Mouse (Mus musculus): ENCODE results near the gene Prkn. TPM values are rescaled to one million over a fixed set of nuclear protein-coding genes. Genes with fewer than 3 reads are reported as not detected.

Gene Prkn
- polyA plus RNA-seq, 1 experiment, result not detected

DNA sequence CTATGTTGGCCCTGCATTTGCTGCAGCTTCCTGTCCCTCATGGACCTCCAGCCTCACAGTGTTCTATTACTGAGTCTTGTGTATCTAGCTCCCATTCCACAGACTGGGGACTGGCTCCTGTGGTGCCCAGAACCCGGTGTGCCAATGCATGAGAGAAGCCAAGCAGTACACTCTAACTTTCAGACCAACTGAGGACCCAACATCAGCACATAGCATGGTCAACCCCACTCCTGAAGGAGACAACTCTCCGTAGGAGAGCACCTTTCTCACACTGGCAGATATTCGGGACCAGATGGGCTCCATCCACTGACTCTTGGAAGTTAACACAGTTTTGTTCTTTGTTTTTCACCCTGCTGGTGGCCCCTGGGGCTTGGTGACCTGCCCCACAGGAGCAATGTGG lies 1026.0 kb downstream of the Prkn start:
- no peaks in the 10 kb centered on the region for H3K79me2 ChIP-seq (ENCODE audit: control insufficient read depth, insufficient read depth)

GRCm38 (mm10) chr17:11867334-11868095 lies 1027.3 kb downstream of the Prkn start:
- peaks cover 3% of the 10 kb centered on the region for H3K27me3 ChIP-seq (ENCODE audit: control insufficient read depth, insufficient read depth, insufficient read length)
- no peak overlapping the region for H3ac ChIP-seq (ENCODE audit: control insufficient read depth, insufficient read length, low read depth)
- no peak for TF ChIP-seq MAX (IDR thresholded peaks at IDR 0.05)
- TF ChIP-seq FOSL1 (IDR thresholded peaks at IDR 0.05; ENCODE audit: insufficient read depth, low read length, poor library complexity, severe bottlenecking), result no peak
- no peak for TF ChIP-seq MYOG (IDR thresholded peaks at IDR 0.05; ENCODE audit: control insufficient read depth, extremely low read depth, insufficient read length)
- no peak for TF ChIP-seq CTCF (IDR thresholded peaks at IDR 0.05; ENCODE audit: control insufficient read depth, insufficient read depth, insufficient read length)
- no peak for TF ChIP-seq USF1 (IDR thresholded peaks at IDR 0.05; ENCODE audit: low read depth)
- TF ChIP-seq MYOD1 (IDR thresholded peaks at IDR 0.05; ENCODE audit: control insufficient read depth, insufficient read length, low read depth), result no peak
- no peak for TF ChIP-seq CEBPB (IDR thresholded peaks at IDR 0.05; ENCODE audit: low read depth)
- H3K79me2 ChIP-seq (ENCODE audit: control insufficient read depth, insufficient read depth), result no peaks in the 10 kb centered on the region
- H3K4me3 ChIP-seq (ENCODE audit: insufficient read depth, poor library complexity, severe bottlenecking), result no peak overlapping the region
- H3K36me3 ChIP-seq (ENCODE audit: control insufficient read depth, insufficient read depth), result no peaks in the 10 kb centered on the region
- no peaks in the 10 kb centered on the region for H3K79me3 ChIP-seq (ENCODE audit: low read depth)

More for the DNA sequence above, 1026.0 kb downstream of the Prkn start:
- no peak overlapping the region for H3K4me3 ChIP-seq (ENCODE audit: insufficient read depth, poor library complexity, severe bottlenecking)
- no peaks in the 10 kb centered on the region for H3K79me3 ChIP-seq (ENCODE audit: low read depth)
- no peaks in the 10 kb centered on the region for H3K36me3 ChIP-seq (ENCODE audit: control insufficient read depth, insufficient read depth)
- H3ac ChIP-seq (ENCODE audit: control insufficient read depth, insufficient read length, low read depth), result no peak overlapping the region
- no peak for TF ChIP-seq MYOG (IDR thresholded peaks at IDR 0.05; ENCODE audit: control insufficient read depth, extremely low read depth, insufficient read length)
- no peak for TF ChIP-seq USF1 (IDR thresholded peaks at IDR 0.05; ENCODE audit: low read depth)
- TF ChIP-seq FOSL1 (IDR thresholded peaks at IDR 0.05; ENCODE audit: insufficient read depth, low read length, poor library complexity, severe bottlenecking), result no peak
- TF ChIP-seq CEBPB (IDR thresholded peaks at IDR 0.05; ENCODE audit: low read depth), result no peak
- no peak for TF ChIP-seq MYOD1 (IDR thresholded peaks at IDR 0.05; ENCODE audit: control insufficient read depth, insufficient read length, low read depth)
- no peak for TF ChIP-seq MAX (IDR thresholded peaks at IDR 0.05)
- TF ChIP-seq CTCF (IDR thresholded peaks at IDR 0.05; ENCODE audit: control insufficient read depth, insufficient read depth, insufficient read length), result no peak
- H3K27me3 ChIP-seq (ENCODE audit: control insufficient read depth, insufficient read depth, insufficient read length), result peaks cover 3% of the 10 kb centered on the region

GRCm38 (mm10) chr17:11870546-11870945 lies 1030.4 kb downstream of the Prkn start:
- peaks cover 3% of the 10 kb centered on the region for H3K27me3 ChIP-seq (ENCODE audit: control insufficient read depth, insufficient read depth, insufficient read length)
- no peak for TF ChIP-seq MAX (IDR thresholded peaks at IDR 0.05)

GRCm38 (mm10) chr17:11876240-11876639 lies 1036.1 kb downstream of the Prkn start:
- Histone ChIP-seq H3K4me3 (ENCODE audit: insufficient read depth, poor library complexity, severe bottlenecking) (no peak overlapping the region), H3K79me3 (ENCODE audit: low read depth) (no peaks in the 10 kb centered on the region), H3K79me2 (ENCODE audit: control insufficient read depth, insufficient read depth) (no peaks in the 10 kb centered on the region), H3K27me3 (ENCODE audit: control insufficient read depth, insufficient read depth, insufficient read length) (no peaks in the 10 kb centered on the region), H3K36me3 (ENCODE audit: control insufficient read depth, insufficient read depth) (no peaks in the 10 kb centered on the region), H3ac (ENCODE audit: control insufficient read depth, insufficient read length, low read depth) (no peak overlapping the region)
- TF ChIP-seq CTCF (IDR thresholded peaks at IDR 0.05; ENCODE audit: control insufficient read depth, insufficient read depth, insufficient read length), result no peak
- TF ChIP-seq CEBPB (IDR thresholded peaks at IDR 0.05; ENCODE audit: low read depth), result no peak
- TF ChIP-seq USF1 (IDR thresholded peaks at IDR 0.05; ENCODE audit: low read depth), result no peak
- no peak for TF ChIP-seq FOSL1 (IDR thresholded peaks at IDR 0.05; ENCODE audit: insufficient read depth, low read length, poor library complexity, severe bottlenecking)
- TF ChIP-seq MYOD1 (IDR thresholded peaks at IDR 0.05; ENCODE audit: control insufficient read depth, insufficient read length, low read depth), result no peak

More at GRCm38 (mm10) chr17:11870546-11870945, 1030.4 kb downstream of the Prkn start:
- no peak overlapping the region for H3ac ChIP-seq (ENCODE audit: control insufficient read depth, insufficient read length, low read depth)
- H3K36me3 ChIP-seq (ENCODE audit: control insufficient read depth, insufficient read depth), result no peaks in the 10 kb centered on the region
- H3K4me3 ChIP-seq (ENCODE audit: insufficient read depth, poor library complexity, severe bottlenecking), result no peak overlapping the region
- no peaks in the 10 kb centered on the region for H3K79me3 ChIP-seq (ENCODE audit: low read depth)
- H3K79me2 ChIP-seq (ENCODE audit: control insufficient read depth, insufficient read depth), result no peaks in the 10 kb centered on the region

- TF ChIP-seq CTCF (IDR thresholded peaks at IDR 0.05; ENCODE audit: control insufficient read depth, insufficient read depth, insufficient read length) (no peak), MYOD1 (IDR thresholded peaks at IDR 0.05; ENCODE audit: control insufficient read depth, insufficient read length, low read depth) (no peak), USF1 (IDR thresholded peaks at IDR 0.05; ENCODE audit: low read depth) (no peak), MYOG (IDR thresholded peaks at IDR 0.05; ENCODE audit: control insufficient read depth, extremely low read depth, insufficient read length) (no peak), MAX (IDR thresholded peaks at IDR 0.05) (no peak), FOSL1 (IDR thresholded peaks at IDR 0.05; ENCODE audit: insufficient read depth, low read length, poor library complexity, severe bottlenecking) (no peak), CEBPB (IDR thresholded peaks at IDR 0.05; ENCODE audit: low read depth) (no peak)
- H3ac ChIP-seq (ENCODE audit: control insufficient read depth, insufficient read length, low read depth), result no peak overlapping the region
- no peaks in the 10 kb centered on the region for H3K79me2 ChIP-seq (ENCODE audit: control insufficient read depth, insufficient read depth)
- no peaks in the 10 kb centered on the region for H3K27me3 ChIP-seq (ENCODE audit: control insufficient read depth, insufficient read depth, insufficient read length)
- no peaks in the 10 kb centered on the region for H3K79me3 ChIP-seq (ENCODE audit: low read depth)
- H3K36me3 ChIP-seq (ENCODE audit: control insufficient read depth, insufficient read depth), result no peaks in the 10 kb centered on the region
- H3K4me3 ChIP-seq (ENCODE audit: insufficient read depth, poor library complexity, severe bottlenecking), result no peak overlapping the region
Observed at GRCm38 (mm10) chr17:11881110-11881820, 1041.1 kb downstream of the Prkn start.
